Mouse (Mus musculus) embryonic facial prominence, embryonic 15.5 days (tissue): ENCODE measurements around the gene Upk1a. TPM values are rescaled to one million over a fixed set of nuclear protein-coding genes. Genes with fewer than 3 reads are reported as not detected.
A peak's percentile ranks its signal among the peaks of the same experiment; 100 is the strongest.

Source experiments
- ATAC-seq: fragments of 200-750 bp; cut with Nextera tagmentation; 2 replicates; pipeline ENCODE4 v1.8.0; 2017; ENCODE audit warnings: low read depth, moderate TSS enrichment; ENCODE audit not compliant: insufficient number of reproducible peaks, low FRiP score, low TSS enrichment
- H3K27ac ChIP-seq: fragments of 300-500 bp; sonication (generic); replicated peaks from 2 replicates; pipeline ENCODE4 v1.5.1; 2015; ENCODE audit warnings: mild to moderate bottlenecking, inconsistent platforms
- H3K27me3 ChIP-seq: fragments of 300-500 bp; sonication (generic); 2 replicates; pipeline ENCODE4 v1.6.1; 2015; ENCODE audit warnings: inconsistent platforms
- H3K36me3 ChIP-seq: fragments of 300-500 bp; sonication (generic); 2 replicates; pipeline ENCODE4 v1.6.1; 2015; ENCODE audit warnings: mild to moderate bottlenecking, inconsistent platforms
- H3K4me1 ChIP-seq: fragments of 300-500 bp; sonication (generic); 2 replicates; pipeline ENCODE4 v1.6.1; 2015; ENCODE audit warnings: inconsistent platforms
- H3K4me2 ChIP-seq: fragments of 300-500 bp; sonication (generic); replicated peaks from 2 replicates; pipeline ENCODE4 v1.6.1; 2015; ENCODE audit warnings: mild to moderate bottlenecking, inconsistent platforms
- H3K4me3 ChIP-seq: fragments of 300-500 bp; sonication (generic); replicated peaks from 2 replicates; pipeline ENCODE4 v1.5.1; 2015; ENCODE audit warnings: mild to moderate bottlenecking, inconsistent platforms
- H3K9ac ChIP-seq: fragments of 300-500 bp; sonication (generic); 2 replicates; pipeline ENCODE4 v1.6.1; 2015; ENCODE audit warnings: inconsistent platforms
- H3K9me3 ChIP-seq: fragments of 300-500 bp; sonication (generic); replicated peaks from 2 replicates; pipeline ENCODE4 v1.6.1; 2016; ENCODE audit warnings: inconsistent platforms
- WGBS: fragments of 180-500 bp; shearing (Covaris S2); methylation state at CpG from one replicate; pipeline ENCODE4 v1.1.7; 2015; 5-methylcytosine and 5-hydroxymethylcytosine counted together
- polyA plus RNA-seq: library from polyadenylated mRNA; unstranded; fragments of >200 nt; fragmentation: Nextera tagmentation; extraction: Ambion mirVana; gene quantifications from 2 replicates; pipeline ENCODE4 v1.2.1, GENCODE M21; 2015

Gene Upk1a
- polyA plus RNA-seq, 1 experiment from 2014 or later: 0.75 TPM

- H3K36me3 ChIP-seq: peaks cover 23% of the 10 kb centered on the region
- WGBS: 28% methylated on average over 40 of the region's 40 CpGs
- peaks cover 25% of the 10 kb centered on the region for H3K4me1 ChIP-seq
- H3K4me2 ChIP-seq: peak overlapping the region; percentile 85
- no peaks in the 10 kb centered on the region for H3K27me3 ChIP-seq
- ATAC-seq: peak; percentile 53
- peak overlapping the region; percentile 94 for H3K27ac ChIP-seq
- peak overlapping the region; percentile 76 for H3K9ac ChIP-seq
- no peaks in the 10 kb centered on the region for H3K9me3 ChIP-seq
- H3K4me3 ChIP-seq: peak overlapping the region; percentile 92
Observed at GRCm38 (mm10) chr7:30589435-30590301, 23.0 kb downstream of the Upk1a start.

DNA sequence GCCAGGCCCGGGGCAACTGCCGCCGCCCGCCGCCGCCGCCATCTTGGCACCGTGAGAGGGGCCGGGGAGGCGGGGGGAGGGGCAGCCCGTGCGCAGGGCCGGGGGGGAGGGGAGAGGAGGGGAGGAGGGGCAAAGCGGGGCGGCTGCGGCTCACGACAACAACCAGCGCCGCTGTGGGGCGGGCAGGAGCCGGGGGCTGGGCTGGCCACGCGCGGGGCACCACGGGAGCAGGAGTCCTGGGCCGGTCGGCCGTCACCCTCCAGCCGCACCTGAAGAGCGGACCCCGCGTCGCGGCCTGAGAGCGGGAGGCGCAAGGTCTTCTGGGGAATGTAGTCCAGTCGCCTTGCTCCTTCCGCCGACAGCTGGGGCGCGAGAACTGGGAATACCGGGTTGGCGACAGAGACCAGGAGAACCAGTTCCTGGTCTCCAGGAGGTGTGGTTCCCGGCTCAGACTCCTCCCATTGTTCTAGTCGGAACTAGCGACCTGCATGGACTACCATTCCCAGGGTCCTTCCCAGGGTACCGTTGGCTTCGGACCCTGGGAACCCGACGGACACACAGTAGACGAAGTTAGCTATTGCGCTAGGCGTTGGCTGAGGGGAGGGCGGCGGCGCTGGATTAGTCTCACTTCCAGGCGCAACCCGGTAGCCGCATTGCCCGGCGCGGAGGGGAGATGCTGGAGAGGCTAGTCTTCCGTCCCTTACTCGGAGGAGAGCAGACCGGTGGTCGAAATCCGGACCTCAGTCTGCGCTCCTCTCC is 23.8 kb downstream of the Upk1a start, which contains the start of gene Kmt2b:
Gene Kmt2b (minus strand): TSS at position 51 of the 759 bp plus-strand sequence.
- ATAC-seq: peak; percentile 96
- Histone ChIP-seq H3K4me2 (peak within 1 kb of the TSS; percentile 85), H3K27me3 (no peaks in the 10 kb centered on the region), H3K4me1 (peaks cover 25% of the 10 kb centered on the region), H3K9ac (peak within 1 kb of the TSS; percentile 76), H3K9me3 (no peaks in the 10 kb centered on the region), H3K27ac (peak within 1 kb of the TSS; percentile 94), H3K36me3 (peaks cover 31% of the 10 kb centered on the region), H3K4me3 (peak within 1 kb of the TSS; percentile 92)
- under 1% methylated on average over 52 of the region's 68 CpGs for WGBS

- ATAC-seq: peak; percentile 21; the same call in 1 of the 2 replicates
- peak overlapping the region; percentile 85 for H3K4me2 ChIP-seq
- under 1% methylated on average over 66 of the region's 67 CpGs for WGBS
- H3K9me3 ChIP-seq: no peaks in the 10 kb centered on the region
- peaks cover 25% of the 10 kb centered on the region for H3K4me1 ChIP-seq
- no peaks in the 10 kb centered on the region for H3K27me3 ChIP-seq
- H3K36me3 ChIP-seq: peaks cover 39% of the 10 kb centered on the region
- H3K9ac ChIP-seq: peak overlapping the region; percentile 76
- peak overlapping the region; percentile 92 for H3K4me3 ChIP-seq
- H3K27ac ChIP-seq: peak overlapping the region; percentile 94
Observed at GRCm38 (mm10) chr7:30587842-30588667, 24.6 kb downstream of the Upk1a start.

DNA sequence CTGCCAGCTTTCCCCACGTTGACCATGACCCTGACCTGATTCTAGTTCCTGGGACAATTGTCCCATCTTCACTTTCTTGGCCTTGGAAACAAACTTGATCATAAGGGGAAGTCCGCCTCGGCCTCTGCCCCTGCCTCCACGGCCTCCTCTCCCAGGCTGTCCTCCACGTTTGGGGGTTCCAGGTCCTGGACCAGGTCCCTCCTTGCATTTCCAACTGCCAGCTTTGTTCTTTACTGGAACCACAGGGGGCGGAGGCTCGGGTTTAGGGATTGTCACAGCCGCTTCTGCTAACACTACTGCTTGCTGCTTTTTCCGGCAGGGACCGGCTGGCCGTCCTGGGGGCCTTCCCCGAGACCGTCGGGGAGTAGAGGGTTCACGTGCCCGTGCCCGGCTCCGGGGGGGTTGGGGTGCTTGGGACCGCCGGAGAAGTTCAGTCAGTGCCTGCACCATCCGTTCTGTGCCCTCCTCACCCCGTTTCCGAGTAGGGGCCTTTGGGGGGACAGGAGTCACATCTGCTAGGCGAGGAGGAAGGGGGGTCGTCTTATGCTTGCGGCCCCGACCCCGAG is 26.1 kb downstream of the Upk1a start:
- no peak for ATAC-seq
- peaks cover 54% of the 10 kb centered on the region for H3K36me3 ChIP-seq
- no peaks in the 10 kb centered on the region for H3K9me3 ChIP-seq
- 90% methylated on average over 28 of the region's 28 CpGs for WGBS
- peak overlapping the region; percentile 85 for H3K4me2 ChIP-seq
- peak overlapping the region; percentile 1; the same call in 1 of the 2 replicates for H3K9ac ChIP-seq
- H3K27ac ChIP-seq: no peak overlapping the region
- H3K4me1 ChIP-seq: peaks cover 25% of the 10 kb centered on the region
- no peaks in the 10 kb centered on the region for H3K27me3 ChIP-seq
- peak overlapping the region; percentile 92; the same call in 1 of the 2 replicates for H3K4me3 ChIP-seq

DNA sequence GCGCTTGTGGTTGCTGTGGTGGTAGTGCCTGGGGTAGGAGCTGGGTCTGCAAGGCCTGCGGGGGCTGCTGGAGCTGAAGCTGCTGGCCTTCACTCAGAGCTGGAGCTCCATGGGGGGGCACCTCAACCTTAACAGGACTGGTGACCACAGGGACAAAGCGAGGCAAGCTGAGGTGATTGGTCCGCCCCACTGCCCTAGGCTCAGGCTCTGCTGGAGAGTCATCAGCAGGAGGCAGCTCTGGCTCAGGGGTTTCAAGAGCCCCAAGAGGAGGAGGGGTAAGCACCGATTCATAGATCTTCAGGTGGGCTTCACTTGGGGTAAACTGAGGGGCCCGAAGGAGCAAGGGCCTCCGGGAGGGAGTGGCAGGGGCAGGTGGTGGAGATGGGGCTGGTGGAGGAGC is 27.5 kb downstream of the Upk1a start:
- H3K4me3 ChIP-seq: no peak overlapping the region
- H3K9me3 ChIP-seq: no peaks in the 10 kb centered on the region
- 95% methylated on average over 7 of the region's 7 CpGs for WGBS
- H3K4me2 ChIP-seq: no peak overlapping the region
- ATAC-seq: no peak
- H3K27me3 ChIP-seq: no peaks in the 10 kb centered on the region
- no peak overlapping the region for H3K9ac ChIP-seq
- H3K36me3 ChIP-seq: peaks cover 66% of the 10 kb centered on the region
- no peak overlapping the region for H3K27ac ChIP-seq
- peaks cover 22% of the 10 kb centered on the region for H3K4me1 ChIP-seq

- no peaks in the 10 kb centered on the region for H3K9me3 ChIP-seq
- no peak overlapping the region for H3K4me2 ChIP-seq
- 94% methylated on average over 10 of the region's 10 CpGs for WGBS
- no peak overlapping the region for H3K4me3 ChIP-seq
- H3K36me3 ChIP-seq: peaks cover 74% of the 10 kb centered on the region
- no peak overlapping the region for H3K9ac ChIP-seq
- peaks cover 16% of the 10 kb centered on the region for H3K4me1 ChIP-seq
- H3K27ac ChIP-seq: no peak overlapping the region
- H3K27me3 ChIP-seq: no peaks in the 10 kb centered on the region
- no peak for ATAC-seq
Observed at GRCm38 (mm10) chr7:30584339-30584738, 28.3 kb downstream of the Upk1a start.

DNA sequence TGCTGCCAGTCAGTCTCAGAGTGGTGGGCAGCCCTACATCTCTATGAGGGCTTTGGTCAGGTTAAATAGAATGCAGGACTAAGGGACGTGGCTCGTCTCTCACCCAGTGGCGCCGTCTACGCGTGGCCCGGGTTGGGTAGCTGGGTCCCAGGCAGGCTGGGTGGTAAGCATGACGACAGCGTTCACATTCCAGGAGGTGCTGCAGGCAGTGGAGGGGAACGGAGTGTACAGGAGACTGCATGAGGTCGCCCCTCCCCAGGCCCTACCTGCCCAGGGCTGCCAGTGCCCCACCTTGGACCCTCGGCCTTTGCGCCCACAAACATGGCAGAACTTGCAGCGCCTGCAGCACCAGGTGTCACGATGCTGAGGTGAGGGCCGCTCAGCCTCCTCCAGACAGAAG is 31.1 kb downstream of the Upk1a start:
- Histone ChIP-seq H3K4me1 (peaks cover 3% of the 10 kb centered on the region), H3K9me3 (no peaks in the 10 kb centered on the region), H3K36me3 (peaks cover 98% of the 10 kb centered on the region), H3K27ac (no peak overlapping the region), H3K4me3 (no peak overlapping the region), H3K9ac (no peak overlapping the region), H3K27me3 (no peaks in the 10 kb centered on the region), H3K4me2 (no peak overlapping the region)
- no peak for ATAC-seq
- 91% methylated on average over 16 of the region's 16 CpGs for WGBS

DNA sequence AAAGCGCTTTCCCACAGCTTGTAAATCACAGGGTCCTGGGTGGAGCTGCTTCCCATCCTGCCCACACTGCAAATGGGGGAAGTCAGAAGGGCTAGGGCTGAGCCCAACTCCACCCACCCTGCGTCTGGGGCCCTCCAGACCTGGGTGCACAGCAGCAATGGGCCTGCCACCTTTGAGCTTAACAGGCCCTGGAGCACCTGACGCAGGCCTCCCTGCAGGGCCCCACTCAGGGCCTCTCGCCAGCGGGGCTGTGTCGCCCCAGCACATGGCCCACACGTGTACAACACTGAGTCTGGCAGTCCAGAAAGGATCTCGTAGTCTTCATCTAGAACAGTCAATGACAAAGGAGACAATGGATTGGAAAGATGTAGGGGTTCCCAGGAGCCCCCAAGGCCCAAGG is 32.7 kb downstream of the Upk1a start:
- Histone ChIP-seq H3K9ac (no peak overlapping the region), H3K27ac (no peak overlapping the region), H3K36me3 (peaks cover 98% of the 10 kb centered on the region), H3K9me3 (no peaks in the 10 kb centered on the region), H3K4me1 (no peaks in the 10 kb centered on the region), H3K4me3 (no peak overlapping the region), H3K4me2 (no peak overlapping the region), H3K27me3 (no peaks in the 10 kb centered on the region)
- 87% methylated on average over 8 of the region's 8 CpGs for WGBS
- ATAC-seq: no peak

- ATAC-seq: 0 out of 2 replicates have a peak, but pooled peaks have one; percentile 29
- 66% methylated on average over 2 of the region's 2 CpGs for WGBS
Observed at GRCm38 (mm10) chr7:30572969-30573368, 39.7 kb downstream of the Upk1a start.

GRCm38 (mm10) chr7:30572389-30572788 is 40.3 kb downstream of the Upk1a start:
- Histone ChIP-seq H3K9me3 (no peaks in the 10 kb centered on the region), H3K27ac (no peak overlapping the region), H3K27me3 (no peaks in the 10 kb centered on the region), H3K4me3 (no peak overlapping the region), H3K4me1 (no peaks in the 10 kb centered on the region), H3K36me3 (peaks cover 91% of the 10 kb centered on the region), H3K9ac (no peak overlapping the region), H3K4me2 (no peak overlapping the region)
- no peak for ATAC-seq
- 88% methylated on average over 5 of the region's 5 CpGs for WGBS

More at GRCm38 (mm10) chr7:30572969-30573368, 39.7 kb downstream of the Upk1a start:
- H3K36me3 ChIP-seq: peaks cover 97% of the 10 kb centered on the region
- H3K9ac ChIP-seq: no peak overlapping the region
- H3K4me3 ChIP-seq: no peak overlapping the region
- H3K4me1 ChIP-seq: no peaks in the 10 kb centered on the region
- H3K27me3 ChIP-seq: no peaks in the 10 kb centered on the region
- H3K9me3 ChIP-seq: no peaks in the 10 kb centered on the region
- H3K4me2 ChIP-seq: no peak overlapping the region
- no peak overlapping the region for H3K27ac ChIP-seq
